Mouse (Mus musculus): Measurements from ENCODE around the gene Rorb.

GRCm38 (mm10) chr19:19040800-19041199, 70.2 kb downstream of the Rorb start:
- TF ChIP-seq POLR2A (IDR thresholded peaks at IDR 0.05; ENCODE audit: borderline replicate concordance, insufficient read depth, low read length) (no peak), CTCF (IDR thresholded peaks at IDR 0.05; ENCODE audit: borderline replicate concordance, insufficient read depth, low read depth, low read length) (no peak)
